Mouse (Mus musculus): ENCODE results near the gene Cnn2. TPM values are rescaled to one million over a fixed set of nuclear protein-coding genes. Genes with fewer than 3 reads are reported as not detected.

Cnn2 gene
- polyA plus RNA-seq, 1 experiment, result 4.4 TPM

GRCm38 (mm10) chr10:80001945-80002344 is 13.6 kb downstream of the Cnn2 start:
- TF ChIP-seq CTCF (IDR thresholded peaks at IDR 0.05; ENCODE audit: control insufficient read depth, insufficient read depth, insufficient replicate concordance, low read depth, low read length) (no peak), POLR2A (IDR thresholded peaks at IDR 0.05; ENCODE audit: control insufficient read depth, low read depth, low read length) (no peak)
- H3K27me3 ChIP-seq (ENCODE audit: control insufficient read depth, insufficient read depth, low read length), result no peaks in the 10 kb centered on the region
- H3K36me3 ChIP-seq (ENCODE audit: control insufficient read depth, insufficient read depth, low read length), result no peaks in the 10 kb centered on the region
- peaks cover 21% of the 10 kb centered on the region for H3K4me1 ChIP-seq (ENCODE audit: control insufficient read depth, insufficient read depth, low read length)
- H3K27ac ChIP-seq (ENCODE audit: control insufficient read depth, insufficient read depth, low read depth, low read length), result no peak overlapping the region
- H3K4me3 ChIP-seq (ENCODE audit: control insufficient read depth, low read depth, low read length), result no peak overlapping the region

GRCm38 (mm10) chr10:80002829-80003228 is 14.4 kb downstream of the Cnn2 start:
- no peak overlapping the region for H3K27ac ChIP-seq (ENCODE audit: control insufficient read depth, insufficient read depth, low read depth, low read length)
- TF ChIP-seq CTCF (IDR thresholded peaks at IDR 0.05; ENCODE audit: control insufficient read depth, insufficient read depth, insufficient replicate concordance, low read depth, low read length) (no peak), POLR2A (IDR thresholded peaks at IDR 0.05; ENCODE audit: control insufficient read depth, low read depth, low read length) (no peak)
- H3K4me1 ChIP-seq (ENCODE audit: control insufficient read depth, insufficient read depth, low read length), result peaks cover 13% of the 10 kb centered on the region
- no peak overlapping the region for H3K4me3 ChIP-seq (ENCODE audit: control insufficient read depth, low read depth, low read length)
- no peaks in the 10 kb centered on the region for H3K27me3 ChIP-seq (ENCODE audit: control insufficient read depth, insufficient read depth, low read length)
- no peaks in the 10 kb centered on the region for H3K36me3 ChIP-seq (ENCODE audit: control insufficient read depth, insufficient read depth, low read length)

- Histone ChIP-seq H3K36me3 (ENCODE audit: control insufficient read depth, insufficient read depth, low read length) (no peaks in the 10 kb centered on the region), H3K27me3 (ENCODE audit: control insufficient read depth, insufficient read depth, low read length) (no peaks in the 10 kb centered on the region), H3K4me1 (ENCODE audit: control insufficient read depth, insufficient read depth, low read length) (peaks cover 7% of the 10 kb centered on the region), H3K27ac (ENCODE audit: control insufficient read depth, insufficient read depth, low read depth, low read length) (no peak overlapping the region), H3K4me3 (ENCODE audit: control insufficient read depth, low read depth, low read length) (no peak overlapping the region)
- TF ChIP-seq CTCF (IDR thresholded peaks at IDR 0.05; ENCODE audit: control insufficient read depth, insufficient read depth, insufficient replicate concordance, low read depth, low read length), result no peak
- TF ChIP-seq POLR2A (IDR thresholded peaks at IDR 0.05; ENCODE audit: control insufficient read depth, low read depth, low read length), result no peak
Measured at GRCm38 (mm10) chr10:80003374-80004232, 15.2 kb downstream of the Cnn2 start.

- Histone ChIP-seq H3K4me1 (ENCODE audit: control insufficient read depth, insufficient read depth, low read length) (peaks cover 7% of the 10 kb centered on the region), H3K27ac (ENCODE audit: control insufficient read depth, insufficient read depth, low read depth, low read length) (no peak overlapping the region), H3K4me3 (ENCODE audit: control insufficient read depth, low read depth, low read length) (no peak overlapping the region), H3K36me3 (ENCODE audit: control insufficient read depth, insufficient read depth, low read length) (no peaks in the 10 kb centered on the region), H3K27me3 (ENCODE audit: control insufficient read depth, insufficient read depth, low read length) (no peaks in the 10 kb centered on the region)
- no peak for TF ChIP-seq CTCF (IDR thresholded peaks at IDR 0.05; ENCODE audit: control insufficient read depth, insufficient read depth, insufficient replicate concordance, low read depth, low read length)
- TF ChIP-seq POLR2A (IDR thresholded peaks at IDR 0.05; ENCODE audit: control insufficient read depth, low read depth, low read length), result no peak
Measured at GRCm38 (mm10) chr10:80004233-80004705, 15.9 kb downstream of the Cnn2 start.

GRCm38 (mm10) chr10:80011740-80012139 is 23.4 kb downstream of the Cnn2 start:
- Histone ChIP-seq H3K4me3 (ENCODE audit: control insufficient read depth, low read depth, low read length) (no peak overlapping the region), H3K4me1 (ENCODE audit: control insufficient read depth, insufficient read depth, low read length) (no peaks in the 10 kb centered on the region), H3K27me3 (ENCODE audit: control insufficient read depth, insufficient read depth, low read length) (no peaks in the 10 kb centered on the region), H3K27ac (ENCODE audit: control insufficient read depth, insufficient read depth, low read depth, low read length) (no peak overlapping the region), H3K36me3 (ENCODE audit: control insufficient read depth, insufficient read depth, low read length) (no peaks in the 10 kb centered on the region)
- TF ChIP-seq CTCF (IDR thresholded peaks at IDR 0.05; ENCODE audit: control insufficient read depth, insufficient read depth, insufficient replicate concordance, low read depth, low read length), result no peak
- no peak for TF ChIP-seq POLR2A (IDR thresholded peaks at IDR 0.05; ENCODE audit: control insufficient read depth, low read depth, low read length)

GRCm38 (mm10) chr10:80013609-80014008 is 25.2 kb downstream of the Cnn2 start:
- H3K27me3 ChIP-seq (ENCODE audit: control insufficient read depth, insufficient read depth, low read length), result no peaks in the 10 kb centered on the region
- no peak overlapping the region for H3K4me3 ChIP-seq (ENCODE audit: control insufficient read depth, low read depth, low read length)
- no peaks in the 10 kb centered on the region for H3K36me3 ChIP-seq (ENCODE audit: control insufficient read depth, insufficient read depth, low read length)
- H3K27ac ChIP-seq (ENCODE audit: control insufficient read depth, insufficient read depth, low read depth, low read length), result no peak overlapping the region
- TF ChIP-seq POLR2A (IDR thresholded peaks at IDR 0.05; ENCODE audit: control insufficient read depth, low read depth, low read length) (no peak), CTCF (IDR thresholded peaks at IDR 0.05; ENCODE audit: control insufficient read depth, insufficient read depth, insufficient replicate concordance, low read depth, low read length) (no peak)
- H3K4me1 ChIP-seq (ENCODE audit: control insufficient read depth, insufficient read depth, low read length), result no peaks in the 10 kb centered on the region

GRCm38 (mm10) chr10:80014484-80015290 is 26.3 kb downstream of the Cnn2 start:
- H3K4me3 ChIP-seq (ENCODE audit: control insufficient read depth, low read depth, low read length), result no peak overlapping the region
- H3K4me1 ChIP-seq (ENCODE audit: control insufficient read depth, insufficient read depth, low read length), result no peaks in the 10 kb centered on the region
- TF ChIP-seq CTCF (IDR thresholded peaks at IDR 0.05; ENCODE audit: control insufficient read depth, insufficient read depth, insufficient replicate concordance, low read depth, low read length) (0 out of 2 replicates have a peak, but pooled peaks have one; percentile 2), POLR2A (IDR thresholded peaks at IDR 0.05; ENCODE audit: control insufficient read depth, low read depth, low read length) (no peak)
- no peak overlapping the region for H3K27ac ChIP-seq (ENCODE audit: control insufficient read depth, insufficient read depth, low read depth, low read length)
- H3K27me3 ChIP-seq (ENCODE audit: control insufficient read depth, insufficient read depth, low read length), result no peaks in the 10 kb centered on the region
- no peaks in the 10 kb centered on the region for H3K36me3 ChIP-seq (ENCODE audit: control insufficient read depth, insufficient read depth, low read length)

All from testis, adult 2 months (tissue).